Mouse (Mus musculus): ENCODE measurements around the gene Cela3b. TPM values are rescaled to one million over a fixed set of nuclear protein-coding genes. Genes with fewer than 3 reads are reported as not detected.

Cela3b gene
- polyA plus RNA-seq, 1 experiment from 2014 or later, result not detected

GRCm38 (mm10) chr4:137396641-137397525 lies 33.5 kb downstream of the Cela3b start:
- Histone ChIP-seq H3K4me2 (replicated peaks) (no peak overlapping the region), H3K27ac (no peak overlapping the region), H3K4me1 (replicated peaks; ENCODE audit: control insufficient read depth, insufficient read depth, low read length) (no peaks in the 10 kb centered on the region), H3K9ac (no peak overlapping the region), H3K27me3 (ENCODE audit: control insufficient read depth, insufficient read depth, low read length) (no peaks in the 10 kb centered on the region), H3K9me3 (ENCODE audit: control insufficient read depth, low read length) (no peaks in the 10 kb centered on the region), H3K4me3 (replicated peaks; ENCODE audit: low read length) (no peak overlapping the region), H3K36me3 (replicated peaks; ENCODE audit: control insufficient read depth, insufficient read depth) (no peaks in the 10 kb centered on the region)
- DNase-seq (ENCODE audit: low spot score), result no peak
- whole genome bisulfite sequencing, result 79% methylated on average over 15 of the region's 15 CpGs
- no peak for ATAC-seq (ENCODE audit: low FRiP score)

DNA sequence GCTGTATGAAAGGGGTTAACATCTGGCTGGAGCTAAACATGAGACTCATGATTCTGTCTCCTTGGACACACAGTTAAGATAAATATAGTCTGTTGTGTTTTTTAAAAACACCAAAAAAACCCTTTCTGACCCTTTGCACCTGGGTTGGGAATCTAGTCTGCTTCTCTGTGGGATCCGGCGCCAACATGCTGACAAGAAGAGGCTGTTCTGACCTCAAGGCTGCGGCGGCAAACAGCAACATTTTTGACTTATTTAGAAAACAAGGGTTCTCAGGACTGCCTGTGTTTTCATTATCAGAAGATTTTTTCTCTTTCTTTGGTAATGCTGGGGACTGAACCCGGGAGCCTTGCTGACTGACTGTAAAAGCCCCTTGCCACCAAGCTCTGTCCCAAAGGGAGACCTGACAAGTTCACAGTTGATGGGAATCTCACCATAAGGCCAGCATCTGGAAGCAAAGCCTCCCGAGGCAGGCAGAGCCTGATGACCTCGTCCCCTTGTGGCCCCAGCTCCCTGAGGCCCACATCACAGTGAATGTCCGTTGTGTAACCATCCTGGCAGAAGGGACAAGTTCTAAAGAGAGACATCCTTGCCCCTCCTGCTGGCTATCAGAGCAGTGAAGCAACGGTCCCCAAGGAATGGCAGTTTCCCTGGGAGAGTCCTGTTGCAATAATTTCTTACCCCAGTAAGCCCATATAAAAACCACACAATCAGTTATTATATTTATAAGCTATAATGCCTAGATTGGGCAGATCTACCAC lies 36.8 kb downstream of the Cela3b start:
- DNase-seq (ENCODE audit: low spot score) (no peak), ATAC-seq (ENCODE audit: low FRiP score) (no peak)
- H3K36me3 ChIP-seq (replicated peaks; ENCODE audit: control insufficient read depth, insufficient read depth), result no peaks in the 10 kb centered on the region
- no peak overlapping the region for H3K9ac ChIP-seq
- H3K4me2 ChIP-seq (replicated peaks), result no peak overlapping the region
- no peak overlapping the region for H3K4me3 ChIP-seq (replicated peaks; ENCODE audit: low read length)
- no peak overlapping the region for H3K27ac ChIP-seq
- H3K4me1 ChIP-seq (replicated peaks; ENCODE audit: control insufficient read depth, insufficient read depth, low read length), result peaks cover 8% of the 10 kb centered on the region; the same call in 1 of the 2 replicates
- H3K9me3 ChIP-seq (ENCODE audit: control insufficient read depth, low read length), result no peaks in the 10 kb centered on the region
- 77% methylated on average over 9 of the region's 9 CpGs for WGBS
- no peaks in the 10 kb centered on the region for H3K27me3 ChIP-seq (ENCODE audit: control insufficient read depth, insufficient read depth, low read length)

- Histone ChIP-seq H3K4me3 (replicated peaks; ENCODE audit: low read length) (no peak overlapping the region), H3K9ac (no peak overlapping the region), H3K4me1 (replicated peaks; ENCODE audit: control insufficient read depth, insufficient read depth, low read length) (peaks cover 8% of the 10 kb centered on the region; the same call in 1 of the 2 replicates), H3K36me3 (replicated peaks; ENCODE audit: control insufficient read depth, insufficient read depth) (no peaks in the 10 kb centered on the region), H3K27me3 (ENCODE audit: control insufficient read depth, insufficient read depth, low read length) (no peaks in the 10 kb centered on the region), H3K9me3 (ENCODE audit: control insufficient read depth, low read length) (no peaks in the 10 kb centered on the region), H3K4me2 (replicated peaks) (no peak overlapping the region), H3K27ac (no peak overlapping the region)
- DNase-seq (ENCODE audit: low spot score), result no peak
- no peak for ATAC-seq (ENCODE audit: low FRiP score)
- WGBS, result 85% methylated on average over 9 of the region's 9 CpGs
These were observed 37.5 kb downstream of the Cela3b start for GRCm38 (mm10) chr4:137392874-137393273.

GRCm38 (mm10) chr4:137391287-137391686 lies 39.1 kb downstream of the Cela3b start:
- H3K27ac ChIP-seq, result no peak overlapping the region
- H3K4me3 ChIP-seq (replicated peaks; ENCODE audit: low read length), result no peak overlapping the region
- DNase-seq (ENCODE audit: low spot score) (no peak), ATAC-seq (ENCODE audit: low FRiP score) (no peak)
- no peaks in the 10 kb centered on the region for H3K9me3 ChIP-seq (ENCODE audit: control insufficient read depth, low read length)
- H3K4me1 ChIP-seq (replicated peaks; ENCODE audit: control insufficient read depth, insufficient read depth, low read length), result peaks cover 17% of the 10 kb centered on the region
- H3K4me2 ChIP-seq (replicated peaks), result no peak overlapping the region
- WGBS, result 92% methylated on average over 3 of the region's 3 CpGs
- no peaks in the 10 kb centered on the region for H3K36me3 ChIP-seq (replicated peaks; ENCODE audit: control insufficient read depth, insufficient read depth)
- H3K9ac ChIP-seq, result no peak overlapping the region
- H3K27me3 ChIP-seq (ENCODE audit: control insufficient read depth, insufficient read depth, low read length), result no peaks in the 10 kb centered on the region

DNA sequence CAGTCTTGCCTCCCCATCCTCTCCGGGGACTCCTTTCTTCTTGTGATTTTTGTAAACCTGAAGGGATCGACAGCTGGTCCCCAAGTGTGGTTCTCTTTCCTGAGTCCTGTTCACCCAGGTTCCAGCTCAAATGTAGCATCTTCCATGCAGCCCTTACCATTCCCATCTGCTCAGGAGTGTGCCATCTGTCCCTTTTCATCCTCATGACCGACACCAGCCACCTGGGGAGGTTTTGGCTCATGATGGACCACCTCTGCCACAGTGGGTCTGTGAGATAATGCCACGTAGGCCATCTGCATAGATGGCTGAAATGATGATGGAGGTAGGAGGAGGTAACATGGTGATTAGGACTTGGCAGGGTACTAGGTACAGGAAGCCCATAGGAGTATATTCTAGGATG lies 40.1 kb downstream of the Cela3b start:
- Histone ChIP-seq H3K9ac (no peak overlapping the region), H3K27ac (no peak overlapping the region), H3K4me2 (replicated peaks) (no peak overlapping the region), H3K9me3 (ENCODE audit: control insufficient read depth, low read length) (no peaks in the 10 kb centered on the region), H3K4me1 (replicated peaks; ENCODE audit: control insufficient read depth, insufficient read depth, low read length) (peaks cover 17% of the 10 kb centered on the region), H3K4me3 (replicated peaks; ENCODE audit: low read length) (no peak overlapping the region), H3K36me3 (replicated peaks; ENCODE audit: control insufficient read depth, insufficient read depth) (no peaks in the 10 kb centered on the region), H3K27me3 (ENCODE audit: control insufficient read depth, insufficient read depth, low read length) (no peaks in the 10 kb centered on the region)
- ATAC-seq (ENCODE audit: low FRiP score) (no peak), DNase-seq (ENCODE audit: low spot score) (no peak)
- WGBS, result 90% methylated on average over 4 of the region's 4 CpGs

- Histone ChIP-seq H3K4me1 (replicated peaks; ENCODE audit: control insufficient read depth, insufficient read depth, low read length) (peaks cover 17% of the 10 kb centered on the region), H3K4me3 (replicated peaks; ENCODE audit: low read length) (peak overlapping the region; percentile 60), H3K9me3 (ENCODE audit: control insufficient read depth, low read length) (no peaks in the 10 kb centered on the region), H3K27ac (peak overlapping the region; percentile 92), H3K9ac (peak overlapping the region; percentile 85), H3K4me2 (replicated peaks) (peak overlapping the region; percentile 76), H3K27me3 (ENCODE audit: control insufficient read depth, insufficient read depth, low read length) (no peaks in the 10 kb centered on the region), H3K36me3 (replicated peaks; ENCODE audit: control insufficient read depth, insufficient read depth) (no peaks in the 10 kb centered on the region)
- WGBS, result 44% methylated on average over 6 of the region's 6 CpGs
- no peak for ATAC-seq (ENCODE audit: low FRiP score)
- DNase-seq (ENCODE audit: low spot score), result peak; percentile 28
These were observed 41.4 kb downstream of the Cela3b start for GRCm38 (mm10) chr4:137388983-137389382.

- Histone ChIP-seq H3K4me2 (replicated peaks) (peak overlapping the region; percentile 76), H3K9ac (peak overlapping the region; percentile 85), H3K36me3 (replicated peaks; ENCODE audit: control insufficient read depth, insufficient read depth) (no peaks in the 10 kb centered on the region), H3K27me3 (ENCODE audit: control insufficient read depth, insufficient read depth, low read length) (no peaks in the 10 kb centered on the region), H3K27ac (peak overlapping the region; percentile 92), H3K4me1 (replicated peaks; ENCODE audit: control insufficient read depth, insufficient read depth, low read length) (peaks cover 17% of the 10 kb centered on the region), H3K4me3 (replicated peaks; ENCODE audit: low read length) (peak overlapping the region; percentile 60), H3K9me3 (ENCODE audit: control insufficient read depth, low read length) (no peaks in the 10 kb centered on the region)
- DNase-seq (ENCODE audit: low spot score), result peak; percentile 93
- WGBS, result under 1% methylated on average over 46 of the region's 46 CpGs
- ATAC-seq (ENCODE audit: low FRiP score), result peak; percentile 96
These were observed 42.1 kb downstream of the Cela3b start for GRCm38 (mm10) chr4:137388059-137388794.

DNA sequence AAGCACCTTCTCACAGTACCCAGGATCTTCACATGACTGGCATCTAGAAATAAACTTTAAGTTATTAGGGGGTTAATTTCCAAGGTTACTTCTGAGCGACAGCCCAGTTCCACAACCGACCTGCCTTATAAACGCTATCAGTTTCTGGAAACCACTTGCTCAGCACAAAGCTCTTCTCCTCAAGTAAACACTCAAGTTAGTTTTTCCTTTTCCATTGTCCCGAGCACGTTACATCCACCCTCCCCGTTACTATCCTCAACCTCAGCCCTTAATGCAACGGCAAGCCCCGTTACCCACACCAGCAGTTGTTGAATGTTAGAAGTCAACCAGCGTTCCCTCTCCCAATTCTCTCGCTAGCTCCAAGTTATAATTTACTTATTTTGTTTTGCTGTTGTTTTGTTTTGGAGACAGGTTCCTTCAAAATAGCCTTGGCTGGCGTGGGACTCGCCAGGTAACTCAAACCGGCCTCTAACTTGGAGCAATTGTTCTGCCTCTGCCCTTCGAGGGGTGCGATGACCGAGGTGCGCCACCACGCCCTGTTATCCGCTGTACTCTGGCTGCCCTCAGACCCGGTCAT lies 42.8 kb downstream of the Cela3b start:
- Histone ChIP-seq H3K27me3 (ENCODE audit: control insufficient read depth, insufficient read depth, low read length) (no peaks in the 10 kb centered on the region), H3K4me1 (replicated peaks; ENCODE audit: control insufficient read depth, insufficient read depth, low read length) (peaks cover 17% of the 10 kb centered on the region), H3K9ac (peak overlapping the region; percentile 85), H3K4me2 (replicated peaks) (peak overlapping the region; percentile 76), H3K4me3 (replicated peaks; ENCODE audit: low read length) (peak overlapping the region; percentile 60), H3K27ac (peak overlapping the region; percentile 92), H3K9me3 (ENCODE audit: control insufficient read depth, low read length) (no peaks in the 10 kb centered on the region), H3K36me3 (replicated peaks; ENCODE audit: control insufficient read depth, insufficient read depth) (no peaks in the 10 kb centered on the region)
- no peak for DNase-seq (ENCODE audit: low spot score)
- WGBS, result under 1% methylated on average over 20 of the region's 20 CpGs
- ATAC-seq (ENCODE audit: low FRiP score), result no peak

Data from hindbrain, embryonic 14.5 days (tissue).